24 mouse cellular contexts compared by ENCODE assay signal in the genomic region with DNA sequence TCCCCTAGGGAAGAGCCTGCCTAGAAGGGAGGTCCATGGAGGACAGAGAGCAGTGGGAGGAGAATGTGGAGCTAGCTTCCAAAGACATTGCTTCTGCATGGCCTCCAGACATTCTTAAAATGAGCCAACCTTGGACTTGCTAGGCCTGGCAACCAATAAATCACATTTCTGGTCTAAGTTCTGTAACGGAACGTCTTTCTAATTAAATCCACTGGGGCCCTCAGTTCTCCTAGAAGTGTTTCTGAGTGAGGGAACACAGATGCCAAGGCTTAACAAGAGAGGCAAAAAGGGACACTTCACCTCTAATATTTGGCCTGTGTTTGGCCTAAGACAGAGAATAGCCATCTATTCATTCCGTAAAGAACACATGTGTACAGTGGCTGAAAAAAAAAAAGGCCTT.
DNase-seq lines count a peak whose midpoint lies in the region; ATAC-seq lines count a peak whose summit lies in the region.
"Had no signal": no experiment of that assay in that cellular context is flagged by ENCODE, and none has a peak within 500 bp of the region (broad histone marks: within the 10 kb centered on the region; RNA-seq: fewer than 3 reads in every experiment).

No protein-coding gene starts in this region.

- 36% methylated on average over 3 of the region's 3 CpGs for WGBS in kidney, embryonic 16.5 days
- 32% methylated on average over 3 of the region's 3 CpGs for WGBS in embryonic facial prominence, embryonic 11.5 days
- WGBS in embryonic facial prominence, embryonic 15.5 days, result 33% methylated on average over 3 of the region's 3 CpGs
- WGBS in limb, embryonic 12.5 days, result 34% methylated on average over 3 of the region's 3 CpGs

- no peaks in the 10 kb centered on the region for H3K27me3 ChIP-seq in kidney, embryonic 16.5 days (ENCODE audit: insufficient read depth, low read length)
- no peaks in the 10 kb centered on the region for H3K27me3 ChIP-seq in embryonic facial prominence, embryonic 11.5 days (ENCODE audit: control insufficient read depth, insufficient read depth, low read length)
- no peaks in the 10 kb centered on the region for H3K27me3 ChIP-seq in embryonic facial prominence, embryonic 15.5 days
- no peaks in the 10 kb centered on the region for H3K27me3 ChIP-seq in limb, embryonic 12.5 days
- H3K27me3 ChIP-seq: hindbrain, embryonic 13.5 days; neural tube, embryonic 12.5 days had no signal

- no peak for ATAC-seq in kidney, embryonic 16.5 days (ENCODE audit: low FRiP score, low TSS enrichment)
- ATAC-seq in embryonic facial prominence, embryonic 11.5 days (replicated peaks; ENCODE audit: insufficient number of reproducible peaks, low FRiP score, low TSS enrichment, low read depth), result no peak
- ATAC-seq in embryonic facial prominence, embryonic 15.5 days (ENCODE audit: insufficient number of reproducible peaks, low FRiP score, low TSS enrichment, low read depth), result no peak
- ATAC-seq in limb, embryonic 12.5 days (ENCODE audit: insufficient number of reproducible peaks, insufficient read depth, low FRiP score, low TSS enrichment, low read depth), result no peak
- ATAC-seq: forebrain, embryonic 14.5 days; inflammation-experienced regulatory T-cells, adult 6 months; liver, postnatal 0 days; lung, postnatal 0 days had no signal

- H3K9ac ChIP-seq in kidney, embryonic 16.5 days (replicated peaks; ENCODE audit: low read length), result no peak overlapping the region
- H3K9ac ChIP-seq in embryonic facial prominence, embryonic 11.5 days (replicated peaks; ENCODE audit: low read length), result no peak overlapping the region
- H3K9ac ChIP-seq in embryonic facial prominence, embryonic 15.5 days, result no peak overlapping the region
- no peak overlapping the region for H3K9ac ChIP-seq in limb, embryonic 12.5 days (replicated peaks)
- H3K9ac ChIP-seq: hindbrain, embryonic 13.5 days; liver, postnatal 0 days; midbrain, embryonic 12.5 days; neural tube, embryonic 12.5 days had no signal

- peak overlapping the region; percentile 16; the same call in 1 of the 2 replicates for H3K27ac ChIP-seq in kidney, embryonic 16.5 days (ENCODE audit: low read length)
- H3K27ac ChIP-seq in embryonic facial prominence, embryonic 11.5 days (replicated peaks; ENCODE audit: low read depth, low read length), result peak overlapping the region; percentile 36; the same call in 1 of the 2 replicates
- peak overlapping the region; percentile 23; the same call in 1 of the 2 replicates for H3K27ac ChIP-seq in embryonic facial prominence, embryonic 15.5 days (replicated peaks)
- peak overlapping the region; percentile 88 for H3K27ac ChIP-seq in limb, embryonic 12.5 days
- H3K27ac ChIP-seq: hindbrain, embryonic 13.5 days; midbrain, embryonic 12.5 days; neural tube, embryonic 12.5 days had no signal

- DNase-seq in kidney, adult 11 months, result no peak
- DNase-seq in embryonic facial prominence, embryonic 11.5 days (ENCODE audit: low spot score), result peak; percentile 13
- DNase-seq in frontal cortex, postnatal 25 days (ENCODE audit: low spot score in 2 of 2), result no peak
- DNase-seq in adrenal gland, postnatal 10 days, result no peak
- no peak for DNase-seq in urinary bladder, adult 18-20 months (ENCODE audit: low spot score in 2 of 2)
- DNase-seq: adrenal gland, adult 2 months; cerebellum, adult 11-12 months; cerebellum, postnatal 10 days; gastrocnemius, postnatal 10 days; heart, adult 11 months; kidney, adult 8-10 months; liver, postnatal 0 days; retina, postnatal 1 day; right cerebral cortex, postnatal 25 days; spleen, adult 18-20 months had no signal

- H3K9me3 ChIP-seq in kidney, embryonic 16.5 days (ENCODE audit: low read length), result no peaks in the 10 kb centered on the region
- H3K9me3 ChIP-seq in embryonic facial prominence, embryonic 11.5 days (replicated peaks; ENCODE audit: control insufficient read depth, low read length), result no peaks in the 10 kb centered on the region
- no peaks in the 10 kb centered on the region for H3K9me3 ChIP-seq in embryonic facial prominence, embryonic 15.5 days (replicated peaks)
- H3K9me3 ChIP-seq in limb, embryonic 12.5 days, result no peaks in the 10 kb centered on the region
- H3K9me3 ChIP-seq: hindbrain, embryonic 13.5 days; midbrain, embryonic 12.5 days; neural tube, embryonic 12.5 days had no signal

- H3K36me3 ChIP-seq in kidney, embryonic 16.5 days (ENCODE audit: insufficient read depth, low read length), result 0 out of 2 replicates have a peak, but pooled peaks cover 2% of the 10 kb centered on the region
- no peaks in the 10 kb centered on the region for H3K36me3 ChIP-seq in embryonic facial prominence, embryonic 11.5 days (replicated peaks; ENCODE audit: control insufficient read depth, insufficient read depth, low read depth, low read length)
- H3K36me3 ChIP-seq in embryonic facial prominence, embryonic 15.5 days, result 0 out of 2 replicates have a peak, but pooled peaks cover 3% of the 10 kb centered on the region
- H3K36me3 ChIP-seq in limb, embryonic 12.5 days, result no peaks in the 10 kb centered on the region
- H3K36me3 ChIP-seq: hindbrain, embryonic 13.5 days; midbrain, embryonic 12.5 days; neural tube, embryonic 12.5 days had no signal

- H3K4me1 ChIP-seq in kidney, embryonic 16.5 days (ENCODE audit: insufficient read depth, low read length), result peaks cover 18% of the 10 kb centered on the region
- H3K4me1 ChIP-seq in embryonic facial prominence, embryonic 11.5 days (ENCODE audit: control insufficient read depth, insufficient read depth, low read length), result peaks cover 2% of the 10 kb centered on the region; the same call in 1 of the 2 replicates
- peaks cover 18% of the 10 kb centered on the region for H3K4me1 ChIP-seq in embryonic facial prominence, embryonic 15.5 days
- H3K4me1 ChIP-seq in limb, embryonic 12.5 days (replicated peaks), result peaks cover 43% of the 10 kb centered on the region

- no peak overlapping the region for H3K4me3 ChIP-seq in kidney, embryonic 16.5 days (ENCODE audit: low read length)
- H3K4me3 ChIP-seq in embryonic facial prominence, embryonic 11.5 days (ENCODE audit: low read depth, low read length), result no peak overlapping the region
- H3K4me3 ChIP-seq in embryonic facial prominence, embryonic 15.5 days (replicated peaks), result no peak overlapping the region
- no peak overlapping the region for H3K4me3 ChIP-seq in limb, embryonic 12.5 days (replicated peaks)
- H3K4me3 ChIP-seq: hindbrain, embryonic 13.5 days; midbrain, embryonic 12.5 days; neural tube, embryonic 12.5 days had no signal

- no peak overlapping the region for H3K4me2 ChIP-seq in kidney, embryonic 16.5 days (replicated peaks; ENCODE audit: low read depth, low read length)
- no peak overlapping the region for H3K4me2 ChIP-seq in embryonic facial prominence, embryonic 11.5 days (ENCODE audit: low read depth, low read length)
- no peak overlapping the region for H3K4me2 ChIP-seq in embryonic facial prominence, embryonic 15.5 days (replicated peaks)
- peak overlapping the region; percentile 45 for H3K4me2 ChIP-seq in limb, embryonic 12.5 days
- H3K4me2 ChIP-seq: hindbrain, embryonic 13.5 days; midbrain, embryonic 12.5 days; neural tube, embryonic 12.5 days had no signal

Comparison
In these comparisons a context has a peak if more than half of its experiments do, and no peak if none do; other contexts are left out.
1. H3K27ac ChIP-seq: peak in every context shown above with its lines; median percentile 88 in limb, embryonic 12.5 days; 36 in embryonic facial prominence, embryonic 11.5 days; 23 in embryonic facial prominence, embryonic 15.5 days; 16 in kidney, embryonic 16.5 days.